Mouse (Mus musculus) kidney, embryonic 14.5 days (tissue): ENCODE results near the gene Ankrd44. TPM values are rescaled to one million over a fixed set of nuclear protein-coding genes. Genes with fewer than 3 reads are reported as not detected.

Experiments
- ATAC-seq: fragments of 200-750 bp; cut with Nextera tagmentation; 2 replicates; pipeline ENCODE4 v1.8.0; 2017; ENCODE audit warnings: moderate number of reproducible peaks, mild to moderate bottlenecking, moderate TSS enrichment, moderate library complexity; ENCODE audit not compliant: low FRiP score, low TSS enrichment
- H3K27ac ChIP-seq: fragments of 300-500 bp; sonication (generic); 2 replicates; pipeline ENCODE4 v1.5.1; 2014; ENCODE audit warnings: low read depth, mild to moderate bottlenecking, low read length, moderate library complexity, mixed read lengths
- H3K27me3 ChIP-seq: fragments of 300-500 bp; sonication (generic); 2 replicates; pipeline ENCODE4 v1.6.1; 2014; ENCODE audit warnings: mild to moderate bottlenecking, low read length; ENCODE audit not compliant: control insufficient read depth, insufficient read depth
- H3K36me3 ChIP-seq: fragments of 300-500 bp; sonication (generic); 2 replicates; pipeline ENCODE4 v1.6.1; 2014; ENCODE audit warnings: low read length, mixed read lengths; ENCODE audit not compliant: control insufficient read depth, insufficient read depth
- H3K4me1 ChIP-seq: fragments of 300-500 bp; sonication (generic); 2 replicates; pipeline ENCODE4 v1.6.1; 2014; ENCODE audit warnings: low read length, mixed read lengths; ENCODE audit not compliant: control insufficient read depth, insufficient read depth
- H3K4me2 ChIP-seq: fragments of 300-500 bp; sonication (generic); replicated peaks from 2 replicates; pipeline ENCODE4 v1.6.1; 2014; ENCODE audit warnings: low read depth, mild to moderate bottlenecking, low read length
- H3K4me3 ChIP-seq: fragments of 300-500 bp; sonication (generic); 2 replicates; pipeline ENCODE4 v1.5.1; 2014; ENCODE audit warnings: mild to moderate bottlenecking, low read length
- H3K9ac ChIP-seq: fragments of 300-500 bp; sonication (generic); 2 replicates; pipeline ENCODE4 v1.6.1; 2014; ENCODE audit warnings: low read depth, mild to moderate bottlenecking, low read length, moderate library complexity
- H3K9me3 ChIP-seq: fragments of 300-500 bp; sonication (generic); 2 replicates; pipeline ENCODE4 v1.6.1; 2016; ENCODE audit warnings: low read length; ENCODE audit not compliant: control insufficient read depth
- WGBS: fragments of 180-500 bp; shearing (Covaris S2); extraction: QIAGEN DNeasy Blood & Tissue Kit; methylation state at CpG from one replicate; pipeline ENCODE4 v1.1.7; 2014; 5-methylcytosine and 5-hydroxymethylcytosine counted together
- polyA plus RNA-seq: library from polyadenylated mRNA; unstranded; fragments of >200 nt; fragmentation: Nextera tagmentation; extraction: Ambion mirVana; gene quantifications from 2 replicates; pipeline ENCODE4 v1.2.1, GENCODE M21; 2014

Ankrd44 gene
- polyA plus RNA-seq, 1 experiment from 2014 or later, result 9.0 TPM

- 57% methylated on average over 7 of the region's 7 CpGs for WGBS
- H3K4me1 ChIP-seq, result 0 out of 2 replicates have a peak, but pooled peaks cover 3% of the 10 kb centered on the region
- no peak for ATAC-seq
- peak overlapping the region; percentile 58 for H3K4me2 ChIP-seq
- H3K27ac ChIP-seq, result no peak overlapping the region
- H3K4me3 ChIP-seq, result peak overlapping the region; percentile 75; the same call in 1 of the 2 replicates
- H3K36me3 ChIP-seq, result no peaks in the 10 kb centered on the region
- H3K9ac ChIP-seq, result no peak overlapping the region
- H3K27me3 ChIP-seq, result no peaks in the 10 kb centered on the region
- H3K9me3 ChIP-seq, result no peaks in the 10 kb centered on the region
Observed at GRCm38 (mm10) chr1:54924760-54925159, 1.4 kb downstream of the Ankrd44 start.

- H3K9ac ChIP-seq, result no peak overlapping the region
- H3K4me2 ChIP-seq, result no peak overlapping the region
- H3K36me3 ChIP-seq, result no peaks in the 10 kb centered on the region
- H3K9me3 ChIP-seq, result no peaks in the 10 kb centered on the region
- no peaks in the 10 kb centered on the region for H3K27me3 ChIP-seq
- no peak overlapping the region for H3K27ac ChIP-seq
- H3K4me1 ChIP-seq, result 0 out of 2 replicates have a peak, but pooled peaks cover 3% of the 10 kb centered on the region
- no peak for ATAC-seq
- H3K4me3 ChIP-seq, result no peak overlapping the region
- WGBS, result 86% methylated on average over 4 of the region's 4 CpGs
Observed at GRCm38 (mm10) chr1:54924309-54924685, 1.9 kb downstream of the Ankrd44 start.

GRCm38 (mm10) chr1:54923366-54924308 lies 2.5 kb downstream of the Ankrd44 start:
- 81% methylated on average over 6 of the region's 6 CpGs for WGBS
- H3K9me3 ChIP-seq, result no peaks in the 10 kb centered on the region
- H3K4me2 ChIP-seq, result no peak overlapping the region
- H3K27me3 ChIP-seq, result no peaks in the 10 kb centered on the region
- H3K4me1 ChIP-seq, result 0 out of 2 replicates have a peak, but pooled peaks cover 3% of the 10 kb centered on the region
- ATAC-seq, result no peak
- H3K27ac ChIP-seq, result no peak overlapping the region
- H3K4me3 ChIP-seq, result no peak overlapping the region
- no peak overlapping the region for H3K9ac ChIP-seq
- no peaks in the 10 kb centered on the region for H3K36me3 ChIP-seq

- H3K27me3 ChIP-seq, result no peaks in the 10 kb centered on the region
- H3K4me1 ChIP-seq, result 0 out of 2 replicates have a peak, but pooled peaks cover 3% of the 10 kb centered on the region
- 69% methylated on average over 8 of the region's 8 CpGs for WGBS
- H3K4me3 ChIP-seq, result no peak overlapping the region
- no peaks in the 10 kb centered on the region for H3K36me3 ChIP-seq
- ATAC-seq, result no peak
- H3K9ac ChIP-seq, result no peak overlapping the region
- no peaks in the 10 kb centered on the region for H3K9me3 ChIP-seq
- H3K4me2 ChIP-seq, result no peak overlapping the region
- H3K27ac ChIP-seq, result no peak overlapping the region
Observed at GRCm38 (mm10) chr1:54922707-54923106, 3.5 kb downstream of the Ankrd44 start.

- H3K4me1 ChIP-seq, result 0 out of 2 replicates have a peak, but pooled peaks cover 3% of the 10 kb centered on the region
- H3K27me3 ChIP-seq, result no peaks in the 10 kb centered on the region
- no peaks in the 10 kb centered on the region for H3K36me3 ChIP-seq
- ATAC-seq, result no peak
- H3K27ac ChIP-seq, result no peak overlapping the region
- H3K4me2 ChIP-seq, result no peak overlapping the region
- no peaks in the 10 kb centered on the region for H3K9me3 ChIP-seq
- no peak overlapping the region for H3K4me3 ChIP-seq
- 51% methylated on average over 12 of the region's 12 CpGs for WGBS
- no peak overlapping the region for H3K9ac ChIP-seq
Observed at GRCm38 (mm10) chr1:54922025-54922574, 4.1 kb downstream of the Ankrd44 start.

- no peak overlapping the region for H3K4me3 ChIP-seq
- 90% methylated on average over 4 of the region's 4 CpGs for WGBS
- H3K4me2 ChIP-seq, result no peak overlapping the region
- H3K9me3 ChIP-seq, result no peaks in the 10 kb centered on the region
- H3K9ac ChIP-seq, result no peak overlapping the region
- H3K4me1 ChIP-seq, result no peaks in the 10 kb centered on the region
- H3K27ac ChIP-seq, result no peak overlapping the region
- H3K36me3 ChIP-seq, result no peaks in the 10 kb centered on the region
- ATAC-seq, result no peak
- no peaks in the 10 kb centered on the region for H3K27me3 ChIP-seq
Observed at GRCm38 (mm10) chr1:54920132-54920531, 6.1 kb downstream of the Ankrd44 start.

GRCm38 (mm10) chr1:54916456-54916855 lies 9.7 kb downstream of the Ankrd44 start:
- no peak overlapping the region for H3K9ac ChIP-seq
- no peak overlapping the region for H3K4me2 ChIP-seq
- H3K9me3 ChIP-seq, result no peaks in the 10 kb centered on the region
- H3K36me3 ChIP-seq, result no peaks in the 10 kb centered on the region
- H3K27me3 ChIP-seq, result no peaks in the 10 kb centered on the region
- H3K27ac ChIP-seq, result no peak overlapping the region
- H3K4me1 ChIP-seq, result no peaks in the 10 kb centered on the region
- 80% methylated on average over 4 of the region's 4 CpGs for WGBS
- H3K4me3 ChIP-seq, result no peak overlapping the region
- ATAC-seq, result no peak

GRCm38 (mm10) chr1:54914387-54914786 lies 11.8 kb downstream of the Ankrd44 start:
- H3K9ac ChIP-seq, result no peak overlapping the region
- H3K27ac ChIP-seq, result no peak overlapping the region
- H3K4me3 ChIP-seq, result no peak overlapping the region
- H3K36me3 ChIP-seq, result no peaks in the 10 kb centered on the region
- no peaks in the 10 kb centered on the region for H3K9me3 ChIP-seq
- 22% methylated on average over 9 of the region's 9 CpGs for WGBS
- no peak overlapping the region for H3K4me2 ChIP-seq
- ATAC-seq, result no peak
- no peaks in the 10 kb centered on the region for H3K4me1 ChIP-seq
- no peaks in the 10 kb centered on the region for H3K27me3 ChIP-seq

- H3K27me3 ChIP-seq, result no peaks in the 10 kb centered on the region
- no peak overlapping the region for H3K9ac ChIP-seq
- 94% methylated on average over 3 of the region's 3 CpGs for WGBS
- H3K4me3 ChIP-seq, result no peak overlapping the region
- ATAC-seq, result no peak
- H3K27ac ChIP-seq, result no peak overlapping the region
- H3K4me1 ChIP-seq, result no peaks in the 10 kb centered on the region
- no peaks in the 10 kb centered on the region for H3K9me3 ChIP-seq
- no peak overlapping the region for H3K4me2 ChIP-seq
- no peaks in the 10 kb centered on the region for H3K36me3 ChIP-seq
Observed at GRCm38 (mm10) chr1:54913379-54913873, 12.8 kb downstream of the Ankrd44 start.
